Mouse (Mus musculus) neutrophil, adult 59 days (primary cell): Measurements from ENCODE around the gene Olfr137. TPM values are rescaled to one million over a fixed set of nuclear protein-coding genes. Genes with fewer than 3 reads are reported as not detected.

Source experiments
- total RNA-seq, 2 experiments: library from RNA; stranded (reverse); gene quantifications; 1 replicate in 1 of 2; 2 replicates in 1 of 2; pipeline ENCODE4 v1.2.4; 2023

Olfr137 gene
- not detected for total RNA-seq

GRCm38 (mm10) chr17:38307470-38307869 is at the start of gene Olfr137:
TSS of gene Olfr137 (minus strand) at chr17:38307570.

GRCm38 (mm10) chr17:38329531-38329930 is 22.2 kb upstream of the Olfr137 start, which contains the start of gene Olfr136:
TSS of gene Olfr136 (plus strand) at chr17:38329831.

GRCm38 (mm10) chr17:38260735-38261134 is 46.6 kb downstream of the Olfr137 start, which contains the start of gene Olfr138:
TSS of gene Olfr138 (plus strand) at chr17:38261035.

Other genes with a start within 250 kb of the Olfr137 start
- gene Olfr129, start 247.5 kb downstream of the Olfr137 start, total RNA-seq, result not detected
- not detected for gene Olfr130, start 243.6 kb downstream of the Olfr137 start, total RNA-seq
- not detected for gene Olfr131, start 218.9 kb downstream of the Olfr137 start, total RNA-seq
- not detected for gene Olfr132, start 173.0 kb downstream of the Olfr137 start, total RNA-seq
- not detected for gene Olfr133, start 162.3 kb downstream of the Olfr137 start, total RNA-seq
- not detected for gene Olfr134, start 136.2 kb downstream of the Olfr137 start, total RNA-seq
- gene Olfr135, start 103.2 kb downstream of the Olfr137 start, total RNA-seq, result not detected
- gene Olfr138, start 46.5 kb downstream of the Olfr137 start, total RNA-seq, result not detected
- not detected for gene Olfr136, start 22.3 kb upstream of the Olfr137 start, total RNA-seq
- not detected for gene Esp36, start 112.6 kb upstream of the Olfr137 start, total RNA-seq
- gene Esp34, start 246.6 kb upstream of the Olfr137 start, total RNA-seq, result not detected